Mouse (Mus musculus) G1E (cell line): ENCODE measurements around the gene Patz1.

Experiments used
- CTCF ChIP-seq: IDR thresholded peaks from 2 replicates; pipeline ENCODE4 v1.5.1; 2012; ENCODE audit warnings: low read depth, low read length, inconsistent platforms, mixed read lengths
- GATA1 ChIP-seq: IDR thresholded peaks from 2 replicates; pipeline ENCODE4 v1.6.1; 2012; ENCODE audit warnings: borderline replicate concordance, low read length, inconsistent platforms, mixed read lengths
- GATA2 ChIP-seq: IDR thresholded peaks from 2 replicates; pipeline ENCODE4 v1.6.1; 2012; ENCODE audit warnings: low read depth, low read length, inconsistent platforms, borderline replicate concordance
- POLR2AphosphoS5 ChIP-seq: IDR thresholded peaks from 2 replicates; pipeline ENCODE4 v1.6.1; 2012; ENCODE audit warnings: low read depth, low read length, inconsistent platforms; ENCODE audit not compliant: insufficient replicate concordance
- TAL1 ChIP-seq: conservative IDR thresholded peaks from 2 replicates; pipeline ENCODE4 v1.6.1; 2012; ENCODE audit warnings: low read depth, low read length, inconsistent platforms, mixed read lengths

DNA sequence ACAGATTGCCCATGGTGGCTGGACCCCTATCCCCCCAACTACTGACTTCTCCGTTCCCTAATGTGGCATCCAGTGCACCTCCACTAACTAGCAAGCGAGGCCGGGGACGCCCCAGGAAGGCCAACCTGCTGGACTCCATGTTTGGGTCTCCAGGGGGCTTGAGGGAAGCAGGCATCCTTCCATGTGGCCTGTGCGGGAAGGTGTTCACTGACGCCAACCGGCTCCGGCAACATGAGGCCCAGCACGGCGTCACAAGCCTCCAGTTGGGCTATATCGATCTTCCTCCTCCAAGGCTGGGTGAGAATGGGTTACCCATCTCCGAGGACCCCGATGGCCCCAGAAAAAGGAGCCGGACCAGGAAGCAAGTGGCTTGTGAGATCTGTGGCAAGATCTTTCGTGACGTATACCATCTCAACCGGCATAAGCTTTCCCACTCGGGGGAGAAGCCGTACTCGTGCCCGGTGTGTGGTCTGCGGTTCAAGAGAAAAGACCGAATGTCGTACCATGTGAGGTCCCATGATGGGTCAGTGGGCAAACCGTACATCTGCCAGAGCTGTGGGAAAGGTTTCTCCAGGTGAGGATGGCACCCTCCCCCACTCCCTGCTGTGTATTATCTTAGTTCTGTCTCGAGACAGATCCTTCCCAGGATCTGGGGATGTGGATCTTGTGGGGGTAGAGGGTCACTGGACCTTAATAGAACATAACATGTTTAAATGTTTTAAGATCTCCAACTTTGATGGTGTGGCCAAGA, 2.8 kb downstream of the Patz1 start:
- no peak for TF ChIP-seq CTCF
- no peak for TF ChIP-seq TAL1
- no peak for TF ChIP-seq GATA1
- TF ChIP-seq GATA2, result no peak
- TF ChIP-seq POLR2AphosphoS5, result no peak
